Mouse (Mus musculus): ENCODE measurements around the gene Aff3.

The Aff3 gene

GRCm38 (mm10) chr1:38261076-38261475 is 403.7 kb downstream of the Aff3 start:
- DNase-seq: peak; percentile 93

GRCm38 (mm10) chr1:38259541-38260338 is 405.0 kb downstream of the Aff3 start:
- no peak for DNase-seq

- DNase-seq: no peak
Observed at GRCm38 (mm10) chr1:38254426-38254825, 410.3 kb downstream of the Aff3 start.

GRCm38 (mm10) chr1:38252766-38253079 is 412.0 kb downstream of the Aff3 start:
- no peak for DNase-seq

GRCm38 (mm10) chr1:38252031-38252765 is 412.6 kb downstream of the Aff3 start:
- peak; percentile 74 for DNase-seq

- DNase-seq: no peak
Observed at GRCm38 (mm10) chr1:38251448-38251847, 413.3 kb downstream of the Aff3 start.

GRCm38 (mm10) chr1:38250246-38250645 is 414.5 kb downstream of the Aff3 start:
- DNase-seq: peak; percentile 68

- DNase-seq: no peak
Observed at GRCm38 (mm10) chr1:38249561-38249960, 415.2 kb downstream of the Aff3 start.

GRCm38 (mm10) chr1:38248027-38248426 is 416.7 kb downstream of the Aff3 start:
- DNase-seq: peak; percentile 93

GRCm38 (mm10) chr1:38242559-38242958 is 422.2 kb downstream of the Aff3 start:
- no peak for DNase-seq

GRCm38 (mm10) chr1:38241801-38242200 is 423.0 kb downstream of the Aff3 start:
- peak; percentile 98 for DNase-seq

- DNase-seq: peak; percentile 96
Observed at GRCm38 (mm10) chr1:38241221-38241666, 423.5 kb downstream of the Aff3 start.

GRCm38 (mm10) chr1:38240438-38241220 is 424.1 kb downstream of the Aff3 start:
- DNase-seq: peak; percentile 92

GRCm38 (mm10) chr1:38239516-38239915 is 425.2 kb downstream of the Aff3 start:
- DNase-seq: no peak

GRCm38 (mm10) chr1:38237831-38238230 is 426.9 kb downstream of the Aff3 start:
- no peak for DNase-seq

- DNase-seq: no peak
Observed at GRCm38 (mm10) chr1:38237027-38237787, 427.5 kb downstream of the Aff3 start.

GRCm38 (mm10) chr1:38233121-38233520 is 431.6 kb downstream of the Aff3 start:
- no peak for DNase-seq

GRCm38 (mm10) chr1:38230041-38230440 is 434.7 kb downstream of the Aff3 start:
- no peak for DNase-seq

- DNase-seq: no peak
Observed at GRCm38 (mm10) chr1:38228806-38229205, 435.9 kb downstream of the Aff3 start.

GRCm38 (mm10) chr1:38225166-38225565 is 439.6 kb downstream of the Aff3 start:
- DNase-seq: no peak

GRCm38 (mm10) chr1:38222160-38222559 is 442.6 kb downstream of the Aff3 start:
- DNase-seq: peak; percentile 95

GRCm38 (mm10) chr1:38221431-38221830 is 443.3 kb downstream of the Aff3 start:
- DNase-seq: peak; percentile 91
